Mouse (Mus musculus): ENCODE results near the gene Slc9a1. TPM values are rescaled to one million over a fixed set of nuclear protein-coding genes. Genes with fewer than 3 reads are reported as not detected.

The Slc9a1 gene
- polyA plus RNA-seq, 1 experiment from 2014 or later, result 11.1 TPM

DNA sequence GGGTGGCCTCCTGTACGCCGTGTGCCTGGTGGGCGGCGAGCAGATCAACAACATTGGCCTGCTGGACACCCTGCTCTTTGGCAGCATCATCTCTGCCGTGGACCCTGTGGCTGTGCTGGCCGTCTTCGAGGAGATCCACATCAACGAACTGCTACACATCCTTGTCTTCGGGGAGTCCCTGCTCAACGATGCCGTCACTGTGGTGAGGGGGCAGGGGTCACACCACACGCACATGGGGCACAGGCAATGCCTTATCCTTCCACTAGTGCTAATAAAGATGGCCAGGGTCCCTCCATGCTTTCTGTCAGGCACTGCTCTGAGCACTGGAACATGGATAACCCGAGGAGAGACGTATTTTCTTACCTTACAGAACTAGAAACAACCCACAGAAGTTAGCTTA is 42.6 kb downstream of the Slc9a1 start:
- no peak for ATAC-seq (replicated peaks)
- H3K27me3 ChIP-seq (replicated peaks), result no peaks in the 10 kb centered on the region
- no peak overlapping the region for H3K9ac ChIP-seq
- H3K27ac ChIP-seq, result no peak overlapping the region
- no peak overlapping the region for H3K4me2 ChIP-seq
- 87% methylated on average over 14 of the region's 14 CpGs for WGBS
- H3K9me3 ChIP-seq, result no peaks in the 10 kb centered on the region
- no peak overlapping the region for H3K4me3 ChIP-seq
- peaks cover 8% of the 10 kb centered on the region for H3K4me1 ChIP-seq
- H3K36me3 ChIP-seq (replicated peaks), result no peaks in the 10 kb centered on the region

DNA sequence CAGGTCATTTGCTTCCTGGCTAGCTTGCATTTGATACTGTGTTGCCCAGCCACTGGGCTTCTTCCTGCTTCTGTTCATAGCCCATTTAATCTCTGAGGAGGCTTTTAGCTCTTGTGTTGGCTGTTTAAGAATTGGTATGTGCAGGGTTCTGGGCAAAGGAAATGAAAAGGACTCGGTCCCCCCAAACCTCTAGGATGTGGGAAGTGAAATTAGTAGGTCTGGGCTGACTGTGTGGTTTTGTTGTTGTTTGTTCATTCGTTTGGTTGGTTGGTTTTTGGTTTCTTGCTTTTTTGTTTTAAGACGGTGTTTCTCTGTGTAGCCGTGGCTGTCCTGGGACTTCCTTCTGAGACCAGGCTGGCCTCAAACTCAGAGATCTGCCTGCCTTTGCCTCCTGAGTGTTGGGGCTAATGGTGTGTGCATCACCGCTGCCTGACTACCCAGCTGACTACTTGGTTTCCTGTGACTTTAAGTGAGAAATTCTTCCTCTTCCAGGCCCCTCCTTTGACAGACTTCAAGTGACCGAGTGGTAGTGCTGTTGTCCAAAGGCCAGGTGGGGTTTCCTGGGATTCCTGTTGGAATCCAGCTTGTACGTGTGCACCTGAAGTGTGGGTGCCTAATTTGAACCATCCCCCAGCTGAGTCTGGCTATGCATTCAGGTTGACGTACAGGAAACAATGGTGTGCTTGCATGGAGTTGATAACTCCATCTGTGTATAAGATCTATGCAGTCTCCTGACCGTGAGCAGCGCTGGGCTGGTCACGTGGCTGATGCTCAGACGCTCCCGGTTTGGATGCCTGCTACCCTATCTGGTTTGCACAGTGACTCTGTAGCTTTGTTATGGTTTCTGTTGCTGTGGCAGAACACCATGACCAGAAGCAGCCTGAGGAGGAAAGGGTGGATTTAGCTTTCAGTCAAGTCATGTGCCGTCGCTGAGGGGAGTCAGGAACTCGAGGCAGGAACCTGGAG is 43.4 kb downstream of the Slc9a1 start:
- Histone ChIP-seq H3K27ac (no peak overlapping the region), H3K36me3 (replicated peaks) (no peaks in the 10 kb centered on the region), H3K27me3 (replicated peaks) (no peaks in the 10 kb centered on the region), H3K4me1 (peaks cover 3% of the 10 kb centered on the region), H3K9me3 (no peaks in the 10 kb centered on the region), H3K4me2 (no peak overlapping the region), H3K9ac (no peak overlapping the region), H3K4me3 (no peak overlapping the region)
- WGBS, result 91% methylated on average over 16 of the region's 16 CpGs
- ATAC-seq (replicated peaks), result no peak

DNA sequence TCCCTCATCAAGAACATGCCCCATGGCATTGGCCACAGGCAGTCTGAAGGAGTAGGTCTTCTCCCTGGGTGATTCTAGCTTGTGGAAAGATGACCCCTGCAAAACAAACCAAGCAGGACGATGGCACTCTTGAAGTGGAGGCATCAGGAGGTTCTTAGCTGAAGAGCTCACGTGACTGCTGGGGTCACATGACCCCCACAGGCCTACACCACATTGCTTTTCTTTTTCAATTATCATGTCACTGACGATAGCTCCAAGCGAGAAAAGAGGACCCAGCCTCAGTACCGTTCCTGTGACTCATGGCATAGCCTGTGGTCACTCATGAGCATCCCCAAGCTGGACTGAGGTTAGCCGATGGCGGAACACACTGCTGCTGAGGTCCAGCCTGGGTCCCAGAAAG is 44.1 kb downstream of the Slc9a1 start:
- 95% methylated on average over 7 of the region's 7 CpGs for WGBS
- H3K4me1 ChIP-seq, result no peaks in the 10 kb centered on the region

DNA sequence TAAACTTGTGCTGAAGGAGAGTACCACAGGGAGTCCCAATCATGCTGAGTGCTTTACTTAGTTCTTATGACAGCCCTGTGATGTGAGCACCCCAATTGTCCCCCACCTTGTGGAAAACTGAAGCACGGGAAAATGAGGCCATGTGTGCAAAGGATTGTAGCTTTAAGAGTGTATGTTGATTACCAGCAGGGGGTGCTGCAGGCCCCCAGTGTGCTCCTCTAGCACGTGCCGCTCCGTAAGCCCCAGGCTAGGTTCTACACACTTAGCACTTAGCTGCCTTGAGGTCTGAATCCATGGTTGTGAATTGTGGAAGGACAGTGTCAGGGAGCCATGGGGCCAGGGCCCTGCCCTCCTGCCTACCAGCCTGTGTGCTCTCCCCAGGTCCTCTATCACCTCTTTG is 45.4 kb downstream of the Slc9a1 start:
- no peaks in the 10 kb centered on the region for H3K4me1 ChIP-seq
- H3K9me3 ChIP-seq, result no peaks in the 10 kb centered on the region
- no peaks in the 10 kb centered on the region for H3K36me3 ChIP-seq (replicated peaks)
- no peaks in the 10 kb centered on the region for H3K27me3 ChIP-seq (replicated peaks)
- H3K27ac ChIP-seq, result no peak overlapping the region
- H3K4me2 ChIP-seq, result no peak overlapping the region
- WGBS, result 51% methylated on average over 4 of the region's 4 CpGs
- ATAC-seq (replicated peaks), result no peak
- H3K4me3 ChIP-seq, result no peak overlapping the region
- H3K9ac ChIP-seq, result no peak overlapping the region

More for the DNA sequence above, 44.1 kb downstream of the Slc9a1 start:
- Histone ChIP-seq H3K4me3 (no peak overlapping the region), H3K4me2 (no peak overlapping the region), H3K36me3 (replicated peaks) (no peaks in the 10 kb centered on the region), H3K27me3 (replicated peaks) (no peaks in the 10 kb centered on the region), H3K9ac (no peak overlapping the region), H3K27ac (no peak overlapping the region), H3K9me3 (no peaks in the 10 kb centered on the region)
- ATAC-seq (replicated peaks), result no peak

DNA sequence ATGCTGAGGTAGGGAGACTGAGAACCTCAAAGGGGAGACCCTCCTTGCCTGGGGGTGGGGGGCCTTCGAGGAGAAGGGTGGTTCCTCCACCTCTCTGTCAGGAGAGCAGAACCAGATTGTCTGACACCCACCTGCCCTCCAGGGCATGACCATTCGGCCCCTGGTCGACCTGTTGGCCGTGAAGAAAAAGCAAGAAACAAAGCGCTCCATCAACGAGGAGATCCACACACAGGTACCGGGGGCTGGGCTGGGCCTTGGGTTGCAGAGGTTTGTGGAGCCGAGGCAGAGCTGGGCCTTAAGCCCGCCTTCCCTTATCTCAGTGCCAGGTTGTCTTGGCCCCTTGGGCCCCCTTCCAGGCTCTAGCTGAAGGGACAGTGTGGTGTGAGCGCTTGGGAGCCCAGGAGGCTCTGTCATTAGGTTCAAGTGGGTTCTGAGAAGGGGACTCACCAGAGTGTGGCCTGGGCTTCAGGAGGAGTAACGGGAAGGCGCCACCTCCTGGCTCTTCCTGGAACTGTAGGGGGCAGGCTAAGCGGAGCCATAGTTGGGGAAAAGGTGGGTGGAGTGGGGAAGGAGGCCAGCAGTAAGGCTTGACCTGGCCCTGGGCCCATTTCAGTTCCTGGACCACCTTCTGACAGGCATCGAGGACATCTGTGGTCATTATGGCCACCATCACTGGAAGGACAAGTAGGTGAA is 50.0 kb downstream of the Slc9a1 start:
- Histone ChIP-seq H3K4me2 (no peak overlapping the region), H3K9ac (no peak overlapping the region)
- no peak for ATAC-seq (replicated peaks)

DNA sequence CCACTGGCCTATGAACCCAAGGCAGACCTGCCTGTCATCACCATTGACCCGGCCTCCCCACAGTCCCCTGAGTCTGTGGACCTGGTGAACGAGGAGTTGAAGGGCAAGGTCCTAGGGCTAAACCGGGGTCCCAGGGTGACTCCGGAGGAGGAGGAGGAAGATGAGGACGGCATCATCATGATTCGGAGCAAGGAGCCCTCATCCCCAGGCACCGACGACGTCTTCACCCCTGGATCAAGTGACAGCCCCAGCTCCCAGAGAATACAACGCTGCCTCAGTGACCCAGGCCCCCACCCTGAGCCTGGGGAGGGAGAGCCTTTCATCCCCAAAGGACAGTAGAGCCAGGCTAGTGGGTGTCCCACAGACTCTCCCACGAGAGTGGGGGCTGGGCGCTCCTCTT is 52.5 kb downstream of the Slc9a1 start:
- no peak for ATAC-seq (replicated peaks)
- WGBS, result 92% methylated on average over 12 of the region's 12 CpGs

More for the DNA sequence above, 50.0 kb downstream of the Slc9a1 start:
- Histone ChIP-seq H3K27me3 (replicated peaks) (no peaks in the 10 kb centered on the region), H3K4me3 (no peak overlapping the region), H3K36me3 (replicated peaks) (peaks cover 8% of the 10 kb centered on the region; the same call in 1 of the 2 replicates), H3K9me3 (no peaks in the 10 kb centered on the region), H3K27ac (no peak overlapping the region), H3K4me1 (no peaks in the 10 kb centered on the region)
- WGBS, result 70% methylated on average over 14 of the region's 14 CpGs

DNA sequence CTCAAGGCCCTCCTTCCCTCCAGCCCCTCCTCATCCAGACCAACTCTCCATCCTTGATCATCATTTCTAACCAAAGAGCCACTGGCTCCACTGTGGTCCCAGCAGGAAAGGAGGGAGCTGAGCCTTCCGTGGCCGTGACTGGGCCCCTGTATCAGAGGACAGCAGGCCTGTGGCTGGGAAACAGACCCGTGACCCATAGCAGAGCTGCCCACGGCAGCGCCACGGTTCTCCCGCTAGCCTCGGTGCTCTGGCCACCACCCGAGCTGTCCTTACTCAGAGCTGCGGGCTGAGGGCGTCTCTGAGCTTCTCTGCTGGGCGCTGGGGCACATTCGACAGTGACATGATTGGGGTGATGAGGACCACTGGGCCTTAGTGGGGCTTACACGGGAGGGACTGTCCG is 53.1 kb downstream of the Slc9a1 start:
- Histone ChIP-seq H3K36me3 (replicated peaks) (peaks cover 8% of the 10 kb centered on the region; the same call in 1 of the 2 replicates), H3K27ac (no peak overlapping the region), H3K4me3 (no peak overlapping the region), H3K9me3 (no peaks in the 10 kb centered on the region), H3K4me1 (no peaks in the 10 kb centered on the region), H3K4me2 (no peak overlapping the region), H3K9ac (no peak overlapping the region), H3K27me3 (replicated peaks) (no peaks in the 10 kb centered on the region)
- 80% methylated on average over 15 of the region's 15 CpGs for WGBS
- no peak for ATAC-seq (replicated peaks)

More for the DNA sequence above, 52.5 kb downstream of the Slc9a1 start:
- H3K27ac ChIP-seq, result no peak overlapping the region
- H3K4me3 ChIP-seq, result no peak overlapping the region
- H3K9ac ChIP-seq, result no peak overlapping the region
- H3K4me1 ChIP-seq, result no peaks in the 10 kb centered on the region
- H3K36me3 ChIP-seq (replicated peaks), result peaks cover 8% of the 10 kb centered on the region; the same call in 1 of the 2 replicates
- H3K9me3 ChIP-seq, result no peaks in the 10 kb centered on the region
- no peaks in the 10 kb centered on the region for H3K27me3 ChIP-seq (replicated peaks)
- H3K4me2 ChIP-seq, result no peak overlapping the region

DNA sequence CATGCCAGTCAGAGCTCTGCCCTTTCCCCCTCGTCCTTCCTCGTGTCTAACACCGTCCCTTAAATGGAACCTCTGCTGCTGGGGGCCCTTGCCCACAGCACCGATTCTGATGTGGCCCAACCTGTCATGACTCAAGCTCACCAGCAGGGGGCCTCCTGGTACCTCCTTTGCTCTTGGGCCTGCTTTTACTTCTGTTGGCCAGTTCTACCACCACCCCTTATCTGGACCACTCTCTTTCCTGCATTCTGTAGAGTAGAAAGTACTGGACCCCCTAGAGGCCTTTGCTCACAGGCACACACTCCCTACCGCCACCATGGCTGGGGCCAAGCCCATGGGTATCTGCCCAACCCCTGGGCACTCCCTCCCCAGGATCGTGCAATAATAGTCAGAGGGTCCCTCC is 53.6 kb downstream of the Slc9a1 start:
- H3K9ac ChIP-seq, result no peak overlapping the region
- no peaks in the 10 kb centered on the region for H3K4me1 ChIP-seq
- no peaks in the 10 kb centered on the region for H3K27me3 ChIP-seq (replicated peaks)
- H3K9me3 ChIP-seq, result no peaks in the 10 kb centered on the region
- H3K4me2 ChIP-seq, result no peak overlapping the region
- no peak overlapping the region for H3K4me3 ChIP-seq
- 47% methylated on average over 6 of the region's 6 CpGs for WGBS
- H3K36me3 ChIP-seq (replicated peaks), result peaks cover 8% of the 10 kb centered on the region; the same call in 1 of the 2 replicates
- no peak overlapping the region for H3K27ac ChIP-seq
- peak; percentile 43; the same call in 1 of the 2 replicates for ATAC-seq (replicated peaks)

DNA sequence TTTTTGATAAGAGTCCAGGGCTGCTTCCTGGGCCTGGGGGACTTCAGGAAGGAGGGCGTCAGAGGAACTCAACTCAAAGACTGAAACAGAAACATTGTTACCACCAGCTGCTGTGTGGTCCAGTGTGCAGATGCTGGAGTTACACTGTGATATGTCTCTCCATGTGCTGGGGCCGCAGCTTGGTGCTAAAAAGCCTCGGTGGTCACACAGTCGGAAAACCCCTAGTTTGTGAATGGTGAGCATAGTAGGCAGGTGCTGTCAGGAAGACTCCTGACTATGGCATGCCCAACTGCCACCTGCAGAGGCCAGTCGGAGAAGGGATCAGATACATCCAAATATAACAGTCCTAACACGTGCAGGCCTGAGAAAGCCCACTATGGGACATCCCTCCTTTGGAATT is 54.2 kb downstream of the Slc9a1 start:
- no peaks in the 10 kb centered on the region for H3K9me3 ChIP-seq
- WGBS, result 78% methylated on average over 6 of the region's 6 CpGs
- H3K36me3 ChIP-seq (replicated peaks), result peaks cover 8% of the 10 kb centered on the region; the same call in 1 of the 2 replicates
- H3K4me1 ChIP-seq, result no peaks in the 10 kb centered on the region
- H3K9ac ChIP-seq, result no peak overlapping the region
- H3K27me3 ChIP-seq (replicated peaks), result no peaks in the 10 kb centered on the region
- H3K27ac ChIP-seq, result no peak overlapping the region
- H3K4me3 ChIP-seq, result no peak overlapping the region
- H3K4me2 ChIP-seq, result no peak overlapping the region
- ATAC-seq (replicated peaks), result no peak

DNA sequence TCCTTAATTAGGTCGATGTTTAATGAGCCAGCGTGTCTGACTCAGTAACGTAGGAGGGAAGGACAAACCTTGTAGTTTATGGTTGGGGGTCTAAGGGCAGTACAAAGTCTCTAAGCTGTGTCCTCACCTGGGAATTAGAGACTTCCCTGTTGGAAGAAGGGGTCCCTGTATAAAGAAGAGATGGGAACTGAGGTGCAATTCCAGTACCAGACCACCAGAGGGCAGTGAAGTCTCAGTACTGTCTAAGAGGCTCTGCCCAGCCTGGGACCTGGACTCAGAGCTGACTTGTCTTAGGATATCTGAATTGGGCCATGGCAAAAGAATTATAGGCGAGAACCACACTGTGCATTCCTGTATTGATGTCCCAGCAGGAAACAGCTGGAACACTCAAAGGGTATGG is 54.6 kb downstream of the Slc9a1 start:
- H3K27ac ChIP-seq, result no peak overlapping the region
- peaks cover 8% of the 10 kb centered on the region; the same call in 1 of the 2 replicates for H3K36me3 ChIP-seq (replicated peaks)
- H3K27me3 ChIP-seq (replicated peaks), result no peaks in the 10 kb centered on the region
- H3K4me3 ChIP-seq, result no peak overlapping the region
- WGBS, result 37% methylated on average over 4 of the region's 4 CpGs
- no peak overlapping the region for H3K9ac ChIP-seq
- ATAC-seq (replicated peaks), result peak; percentile 46
- H3K4me1 ChIP-seq, result no peaks in the 10 kb centered on the region
- H3K4me2 ChIP-seq, result no peak overlapping the region
- H3K9me3 ChIP-seq, result no peaks in the 10 kb centered on the region

DNA sequence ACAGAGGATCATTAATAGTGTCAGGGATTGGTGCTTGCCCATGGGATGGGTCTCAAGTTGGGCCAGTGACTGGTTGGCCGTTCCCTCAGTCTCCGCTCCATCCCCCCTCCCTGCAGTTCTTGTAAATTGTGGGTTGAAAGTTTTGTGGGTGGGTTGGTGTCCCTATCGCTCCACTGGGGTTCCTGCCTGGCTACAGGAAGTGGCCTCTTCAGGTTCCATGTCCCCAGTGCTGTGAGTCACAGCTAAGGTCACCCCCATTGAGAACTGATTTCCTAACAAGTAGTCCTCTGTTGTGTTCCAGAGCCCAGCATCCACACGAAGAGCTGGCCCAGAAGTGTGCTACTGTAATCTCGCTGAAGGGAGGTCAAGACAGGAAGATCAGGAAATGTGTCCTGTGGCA is 56.6 kb downstream of the Slc9a1 start:
- no peaks in the 10 kb centered on the region for H3K4me1 ChIP-seq
- H3K27ac ChIP-seq, result no peak overlapping the region
- WGBS, result 87% methylated on average over 5 of the region's 5 CpGs
- H3K4me2 ChIP-seq, result no peak overlapping the region
- H3K9me3 ChIP-seq, result no peaks in the 10 kb centered on the region
- no peak overlapping the region for H3K4me3 ChIP-seq
- no peak overlapping the region for H3K9ac ChIP-seq
- peaks cover 3% of the 10 kb centered on the region; the same call in 1 of the 2 replicates for H3K36me3 ChIP-seq (replicated peaks)
- no peaks in the 10 kb centered on the region for H3K27me3 ChIP-seq (replicated peaks)
- no peak for ATAC-seq (replicated peaks)

DNA sequence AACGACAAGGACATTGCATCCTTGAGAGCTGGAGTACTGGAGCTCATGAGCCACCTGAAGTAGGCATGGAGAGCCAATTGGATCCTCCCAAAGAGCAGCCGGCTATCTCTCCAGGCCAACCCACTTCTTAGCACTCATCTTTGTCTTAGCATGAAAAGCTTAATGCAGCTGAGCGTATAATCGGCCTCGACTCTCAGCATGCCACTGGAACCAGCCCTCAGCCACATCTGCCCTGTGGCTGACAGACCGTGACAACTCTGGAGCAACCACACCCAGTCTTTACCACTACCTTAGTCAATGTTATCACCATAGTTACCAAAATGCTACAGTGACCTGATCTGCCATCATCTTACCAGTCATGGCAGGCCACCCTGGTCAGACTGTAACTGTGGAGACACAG is 62.0 kb downstream of the Slc9a1 start:
- Histone ChIP-seq H3K36me3 (replicated peaks) (no peaks in the 10 kb centered on the region), H3K9ac (no peak overlapping the region), H3K4me3 (no peak overlapping the region), H3K9me3 (no peaks in the 10 kb centered on the region), H3K27me3 (replicated peaks) (no peaks in the 10 kb centered on the region), H3K4me1 (peaks cover 9% of the 10 kb centered on the region), H3K4me2 (no peak overlapping the region), H3K27ac (no peak overlapping the region)
- no peak for ATAC-seq (replicated peaks)
- 29% methylated on average over 6 of the region's 6 CpGs for WGBS

Measured in midbrain, embryonic 15.5 days (tissue).